Comparison of ENCODE assay signal across 29 mouse cellular contexts in genomic region chr16:8678676-8679075, GRCm38 (mm10). TPM values are rescaled to one million over a fixed set of nuclear protein-coding genes. Genes with fewer than 3 reads are reported as not detected.
DNase-seq lines count a peak whose midpoint lies in the region; ATAC-seq lines count a peak whose summit lies in the region.
"Had no signal": no experiment of that assay in that cellular context is flagged by ENCODE, and none has a peak within 500 bp of the region (broad histone marks: within the 10 kb centered on the region; RNA-seq: fewer than 3 reads in every experiment).

No protein-coding gene starts in this region.

- no peaks in the 10 kb centered on the region for H3K9me3 ChIP-seq in liver, embryonic 16.5 days (replicated peaks; ENCODE audit: control insufficient read depth, low read length)
- H3K9me3 ChIP-seq: forebrain, embryonic 15.5 days; limb, embryonic 12.5 days; neural tube, embryonic 13.5 days had no signal

- 33% methylated on average over 4 of the region's 4 CpGs for WGBS in liver, embryonic 16.5 days (ENCODE audit: insufficient replicate concordance)

- no peaks in the 10 kb centered on the region; the same call in 1 of the 2 replicates for H3K36me3 ChIP-seq in liver, embryonic 16.5 days (ENCODE audit: control insufficient read depth, insufficient read depth)
- H3K36me3 ChIP-seq: forebrain, embryonic 15.5 days; limb, embryonic 12.5 days had no signal

- H3K4me1 ChIP-seq in liver, embryonic 16.5 days (ENCODE audit: control insufficient read depth, low read depth, low read length) = peaks cover 63% of the 10 kb centered on the region
- H3K4me1 ChIP-seq: forebrain, embryonic 15.5 days; limb, embryonic 12.5 days; neural tube, embryonic 13.5 days had no signal

- H3K4me2 ChIP-seq in liver, embryonic 16.5 days (ENCODE audit: low read depth, low read length) = peak overlapping the region; percentile 34
- H3K4me2 ChIP-seq: forebrain, embryonic 15.5 days; heart, embryonic 11.5 days; limb, embryonic 12.5 days; neural tube, embryonic 13.5 days had no signal

- peak overlapping the region; percentile 85 for H3K27ac ChIP-seq in liver, embryonic 16.5 days (ENCODE audit: low read length)
- H3K27ac ChIP-seq: forebrain, embryonic 15.5 days; hindbrain, postnatal 0 days; limb, embryonic 12.5 days; neural tube, embryonic 13.5 days had no signal

- H3K4me3 ChIP-seq in liver, embryonic 16.5 days (ENCODE audit: low read depth, low read length) = no peak overlapping the region
- H3K4me3 ChIP-seq: forebrain, embryonic 15.5 days; limb, embryonic 12.5 days; myocyte; neural tube, embryonic 13.5 days had no signal

- DNase-seq in c-Kit-positive CD71-positive TER-119-positive erythroid progenitor cells, embryonic 14.5 days (ENCODE audit: low spot score) = peak; percentile 58
- peak; percentile 74 for DNase-seq in liver
- peak; percentile 54 to 70 for DNase-seq in spleen, postnatal 36 days (ENCODE audit: low spot score in 2 of 2)
- no peak for DNase-seq in ovary, postnatal 14 days (ENCODE audit: low spot score)
- DNase-seq in kidney, adult 18-20 months = no peak
- DNase-seq in gastrocnemius, postnatal 14 days = no peak
- DNase-seq: cerebellum, adult 2 months; cerebellum, postnatal 36 days; gastrocnemius, postnatal 10 days; heart, adult 11 months; lung, adult 2 months had no signal

- no peaks in the 10 kb centered on the region for H3K27me3 ChIP-seq in liver, embryonic 16.5 days (ENCODE audit: control insufficient read depth, insufficient read depth, low read depth, low read length)
- H3K27me3 ChIP-seq: forebrain, embryonic 15.5 days; limb, embryonic 12.5 days had no signal

- intact Hi-C loops in gastrocnemius, postnatal 14 days (cut with DNase I; ENCODE audit: low total_unique reads) = loop anchor here (5.0 kb wide), 2 partner anchors 36 to 266 kb away; no protein-coding TSS in a partner anchor

- ATAC-seq in liver, embryonic 16.5 days (ENCODE audit: low read depth) = peak; percentile 48
- ATAC-seq: forebrain, embryonic 15.5 days; hindbrain, postnatal 0 days; intestine, embryonic 16.5 days; midbrain, embryonic 16.5 days had no signal

- H3K9ac ChIP-seq in liver, embryonic 16.5 days (ENCODE audit: low read depth, low read length) = peak overlapping the region; percentile 46
- H3K9ac ChIP-seq: forebrain, embryonic 15.5 days; limb, embryonic 12.5 days; neural tube, embryonic 13.5 days had no signal

RNA-seq across cellular contexts. Expression of gene Gm5767, which starts 1.9 kb away (rescaled TPM):
- 0.15 TPM in 1 of 2 replicates, not detected in the other for polyA plus RNA-seq in liver, embryonic 16.5 days (2015; fragmentation: Nextera tagmentation; extraction: Ambion mirVana)
- not detected for total RNA-seq in gastrocnemius, postnatal 14 days (2021)
- total RNA-seq: adrenal gland, postnatal 25 days; gastrocnemius, postnatal 10 days; hindbrain, postnatal 0 days; left cerebral cortex, postnatal 14 days had no signal
- polyA plus RNA-seq: C2C12; cerebellum, adult 2 months; embryonic facial prominence, embryonic 14.5 days; forebrain, embryonic 15.5 days; heart, embryonic 11.5 days; heart, postnatal 0 days; hindbrain, embryonic 11.5 days; hindbrain, postnatal 0 days; intestine, embryonic 16.5 days; kidney, embryonic 14.5 days; limb, embryonic 12.5 days; lung, adult 2 months; midbrain, embryonic 16.5 days; neural tube, embryonic 13.5 days; spleen, adult 2 months; urinary bladder, adult 2 months had no signal

RNA-seq across cellular contexts. Expression of gene Carhsp1, which starts 6.7 kb away (rescaled TPM):
- polyA plus RNA-seq in liver, embryonic 16.5 days (2015; fragmentation: Nextera tagmentation; extraction: Ambion mirVana) = 95.2 and 96.6 TPM in 2 replicates
- total RNA-seq in gastrocnemius, postnatal 14 days (2021) = 10 to 100 TPM; 12.7 to 13.2 TPM

RNA-seq across cellular contexts. Expression of gene Tmem186, which starts 41.2 kb away (rescaled TPM):
- 8.9 and 9.7 TPM in 2 replicates for polyA plus RNA-seq in liver, embryonic 16.5 days (2015; fragmentation: Nextera tagmentation; extraction: Ambion mirVana)
- total RNA-seq in gastrocnemius, postnatal 14 days (2021) = 10 to 100 TPM in 1 of 2 experiments, 1 to 10 TPM in 1; 9.2 to 10.4 TPM

RNA-seq across cellular contexts. Expression of gene Pmm2, which starts 41.2 kb away (rescaled TPM):
- polyA plus RNA-seq in liver, embryonic 16.5 days (2015; fragmentation: Nextera tagmentation; extraction: Ambion mirVana) = 29.5 and 30.1 TPM in 2 replicates
- total RNA-seq in gastrocnemius, postnatal 14 days (2021) = 10 to 100 TPM; 19.3 to 22.6 TPM

Comparison
In these comparisons a context has a peak if more than half of its experiments do, and no peak if none do; other contexts are left out.
1. DNase-seq: peak in c-Kit-positive CD71-positive TER-119-positive erythroid progenitor cells, embryonic 14.5 days (single experiment), liver (single experiment) and spleen, postnatal 36 days (2 of 2); none in ovary, postnatal 14 days (single experiment), kidney, adult 18-20 months (single experiment) and gastrocnemius, postnatal 14 days (single experiment).